In the genomic region with DNA sequence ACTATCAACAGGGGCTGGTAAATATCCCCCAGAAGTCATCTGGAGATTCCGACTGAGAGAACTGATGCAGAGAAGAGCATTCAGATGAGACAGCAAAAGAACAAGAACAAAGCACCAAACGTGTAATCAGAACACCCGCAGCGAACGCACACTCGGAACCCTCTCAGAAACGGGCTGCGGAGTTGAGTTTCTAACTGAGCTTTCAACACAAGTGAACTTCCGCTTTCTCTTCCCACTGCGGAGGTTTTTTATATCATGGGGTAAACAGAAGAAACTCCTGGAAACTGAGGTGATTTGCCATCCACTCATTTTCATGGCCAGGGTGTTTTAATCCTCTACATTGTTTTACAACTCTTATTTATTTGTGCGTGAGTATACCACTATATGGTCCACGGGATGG, we compare ENCODE assay signal across 31 mouse cellular contexts. TPM values are rescaled to one million over a fixed set of nuclear protein-coding genes. Genes with fewer than 3 reads are reported as not detected.
"Had no signal": no experiment of that assay in that cellular context is flagged by ENCODE, and none has a peak within 500 bp of the region (broad histone marks: within the 10 kb centered on the region; RNA-seq: fewer than 3 reads in every experiment).

No protein-coding gene starts in this region.

- ATAC-seq: hindbrain, embryonic 16.5 days; hindbrain, postnatal 0 days; inflammation-experienced regulatory T-cells, adult 6 months; intestine, embryonic 15.5 days; intestine, embryonic 16.5 days; intestine, postnatal 0 days had no signal

- DNase-seq: heart, postnatal 10 days; heart, postnatal 14 days; heart, postnatal 36 days; heart, postnatal 4 days; kidney, adult 11 months; kidney, adult 18-20 months; kidney, adult 2 months; kidney, adult 8-10 months; kidney, adult 9 months; kidney, postnatal 10 days; kidney, postnatal 14 days; kidney, postnatal 25 days; kidney, postnatal 36 days; kidney, postnatal 4 days; layer of hippocampus, adult 9-11 months; layer of hippocampus, postnatal 36 days had no signal

RNA-seq across cellular contexts. Expression of a gene that starts 22.4 kb away (rescaled TPM):
- total RNA-seq: heart, postnatal 10 days; heart, postnatal 14 days; heart, postnatal 25 days; heart, postnatal 36 days; heart, postnatal 4 days; hematopoietic stem cell, adult 5-6 weeks; hindbrain, postnatal 0 days; layer of hippocampus, adult 18-20 months; layer of hippocampus, adult 2 months; layer of hippocampus, adult 8-10 months; layer of hippocampus, postnatal 10 days; layer of hippocampus, postnatal 14 days; layer of hippocampus, postnatal 25 days; layer of hippocampus, postnatal 36 days; left cerebral cortex, adult 18-20 months had no signal

RNA-seq across cellular contexts. Expression of a gene that starts 34.4 kb away (rescaled TPM):
- total RNA-seq: heart, postnatal 10 days; heart, postnatal 25 days; heart, postnatal 4 days; hematopoietic stem cell, adult 5-6 weeks; hindbrain, postnatal 0 days; layer of hippocampus, adult 18-20 months; layer of hippocampus, adult 2 months; layer of hippocampus, adult 8-10 months; layer of hippocampus, postnatal 10 days; layer of hippocampus, postnatal 14 days; layer of hippocampus, postnatal 25 days; layer of hippocampus, postnatal 36 days; left cerebral cortex, adult 18-20 months had no signal

RNA-seq across cellular contexts. Expression of a gene that starts 47.4 kb away (rescaled TPM):
- total RNA-seq: heart, postnatal 25 days; hindbrain, postnatal 0 days; layer of hippocampus, adult 18-20 months; layer of hippocampus, adult 2 months; layer of hippocampus, adult 8-10 months; layer of hippocampus, postnatal 10 days; layer of hippocampus, postnatal 14 days; layer of hippocampus, postnatal 25 days; layer of hippocampus, postnatal 36 days; left cerebral cortex, adult 18-20 months had no signal
